In the genomic region with DNA sequence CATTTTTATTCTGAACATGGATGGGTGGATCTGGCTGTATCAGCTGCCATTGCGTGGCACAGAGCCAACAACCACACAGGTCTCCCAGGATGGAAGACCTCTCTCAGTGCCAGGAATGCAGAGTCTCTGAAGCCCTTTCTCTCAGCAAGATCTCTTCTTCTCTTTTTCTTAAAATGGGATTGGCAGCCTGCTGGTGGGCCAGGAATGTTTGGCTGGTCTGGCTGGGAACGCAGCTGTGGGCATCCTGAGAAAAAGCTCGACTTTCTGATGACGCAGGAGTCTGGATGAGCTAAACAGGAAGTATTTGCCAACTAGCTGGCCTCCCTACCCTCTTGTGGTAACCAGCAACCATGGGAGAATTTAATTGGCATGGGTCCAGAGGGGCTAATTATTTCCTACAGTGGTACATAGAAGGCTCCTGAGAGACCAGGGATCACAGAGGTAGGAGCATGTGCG, we compare ENCODE assay signal across 12 mouse cellular contexts.
DNase-seq lines count a peak whose midpoint lies in the region; ATAC-seq lines count a peak whose summit lies in the region.
"Had no signal": no experiment of that assay in that cellular context is flagged by ENCODE, and none has a peak within 500 bp of the region (broad histone marks: within the 10 kb centered on the region; RNA-seq: fewer than 3 reads in every experiment).

No protein-coding gene starts in this region.

- H3K27ac ChIP-seq in forebrain, embryonic 13.5 days, result peak overlapping the region; percentile 51
- H3K27ac ChIP-seq in forebrain, embryonic 11.5 days (ENCODE audit: low read depth, low read length), result no peak overlapping the region
- no peak overlapping the region for H3K27ac ChIP-seq in kidney, embryonic 15.5 days
- H3K27ac ChIP-seq: liver, embryonic 15.5 days had no signal

- H3K4me1 ChIP-seq in forebrain, embryonic 13.5 days, result peaks cover 19% of the 10 kb centered on the region
- H3K4me1 ChIP-seq in forebrain, embryonic 11.5 days (replicated peaks; ENCODE audit: control insufficient read depth, insufficient read depth, low read length), result no peaks in the 10 kb centered on the region
- 0 out of 2 replicates have a peak, but pooled peaks cover 7% of the 10 kb centered on the region for H3K4me1 ChIP-seq in kidney, embryonic 15.5 days
- H3K4me1 ChIP-seq: liver, embryonic 15.5 days had no signal

- no peak overlapping the region for H3K4me2 ChIP-seq in forebrain, embryonic 13.5 days
- H3K4me2 ChIP-seq in forebrain, embryonic 11.5 days (ENCODE audit: low read depth, low read length, severe bottlenecking), result no peak overlapping the region
- no peak overlapping the region for H3K4me2 ChIP-seq in kidney, embryonic 15.5 days
- H3K4me2 ChIP-seq: liver, embryonic 15.5 days had no signal

- no peaks in the 10 kb centered on the region for H3K9me3 ChIP-seq in forebrain, embryonic 13.5 days (replicated peaks)
- H3K9me3 ChIP-seq in forebrain, embryonic 11.5 days (ENCODE audit: control insufficient read depth, low read length), result no peaks in the 10 kb centered on the region
- H3K9me3 ChIP-seq in kidney, embryonic 15.5 days (replicated peaks), result no peaks in the 10 kb centered on the region
- H3K9me3 ChIP-seq: liver, embryonic 15.5 days had no signal

- no peaks in the 10 kb centered on the region for H3K27me3 ChIP-seq in forebrain, embryonic 13.5 days
- H3K27me3 ChIP-seq in forebrain, embryonic 11.5 days (ENCODE audit: control insufficient read depth, insufficient read depth, low read length), result no peaks in the 10 kb centered on the region
- H3K27me3 ChIP-seq in kidney, embryonic 15.5 days, result no peaks in the 10 kb centered on the region
- H3K27me3 ChIP-seq: liver, embryonic 15.5 days had no signal

- DNase-seq in forebrain, embryonic 11.5 days (ENCODE audit: low spot score), result no peak
- peak; percentile 26 for DNase-seq in right cerebral cortex, postnatal 14 days
- DNase-seq in right cerebral cortex, adult 18-20 months, result no peak
- no peak for DNase-seq in thymus, postnatal 0 days (ENCODE audit: low spot score)
- DNase-seq in MN1 (ENCODE audit: low spot score), result no peak
- DNase-seq: adrenal gland, postnatal 25 days; thymus, adult 2 months had no signal

- ATAC-seq in forebrain, embryonic 13.5 days, result peak; percentile 85
- ATAC-seq in forebrain, embryonic 11.5 days (replicated peaks; ENCODE audit: low FRiP score), result no peak
- ATAC-seq in kidney, embryonic 15.5 days (replicated peaks; ENCODE audit: low FRiP score), result 0 out of 2 replicates have a peak, but pooled peaks have one; percentile 56
- ATAC-seq in CD4-positive, CD25-positive, alpha-beta regulatory T cell, adult 4 months, result no peak

- no peak overlapping the region for H3K4me3 ChIP-seq in forebrain, embryonic 13.5 days
- no peak overlapping the region for H3K4me3 ChIP-seq in forebrain, embryonic 11.5 days (ENCODE audit: low read depth, low read length)
- no peak overlapping the region for H3K4me3 ChIP-seq in kidney, embryonic 15.5 days (replicated peaks)
- H3K4me3 ChIP-seq: erythroblast, embryonic 14.5 days; liver, embryonic 15.5 days had no signal

- no peaks in the 10 kb centered on the region for H3K36me3 ChIP-seq in forebrain, embryonic 13.5 days (ENCODE audit: poor library complexity, severe bottlenecking)
- no peaks in the 10 kb centered on the region for H3K36me3 ChIP-seq in forebrain, embryonic 11.5 days (ENCODE audit: control insufficient read depth, insufficient read depth, low read length)
- no peaks in the 10 kb centered on the region for H3K36me3 ChIP-seq in kidney, embryonic 15.5 days
- H3K36me3 ChIP-seq: liver, embryonic 15.5 days had no signal

- 45% methylated on average over 5 of the region's 5 CpGs for WGBS in forebrain, embryonic 13.5 days
- 82% methylated on average over 5 of the region's 5 CpGs for WGBS in forebrain, embryonic 11.5 days
- WGBS in kidney, embryonic 15.5 days, result 65% methylated on average over 5 of the region's 5 CpGs

- H3K9ac ChIP-seq in forebrain, embryonic 13.5 days, result no peak overlapping the region
- no peak overlapping the region for H3K9ac ChIP-seq in forebrain, embryonic 11.5 days (ENCODE audit: low read length)
- no peak overlapping the region for H3K9ac ChIP-seq in kidney, embryonic 15.5 days
- H3K9ac ChIP-seq: liver, embryonic 15.5 days had no signal

Comparison
In these comparisons a context has a peak if more than half of its experiments do, and no peak if none do; other contexts are left out.
1. ATAC-seq: peak in forebrain, embryonic 13.5 days (single experiment) and kidney, embryonic 15.5 days (single experiment); none in forebrain, embryonic 11.5 days (single experiment) and CD4-positive, CD25-positive, alpha-beta regulatory T cell, adult 4 months (single experiment).